Mouse (Mus musculus) midbrain, embryonic 12.5 days (tissue): Measurements from ENCODE around the gene Baz2b. TPM values are rescaled to one million over a fixed set of nuclear protein-coding genes. Genes with fewer than 3 reads are reported as not detected.

Source experiments
- ATAC-seq: fragments of 200-750 bp; cut with Nextera tagmentation; 2 replicates; pipeline ENCODE4 v1.8.0; 2017; ENCODE audit warnings: low read depth, moderate TSS enrichment, moderate library complexity; ENCODE audit not compliant: low FRiP score
- H3K27ac ChIP-seq: fragments of 300-500 bp; sonication (generic); replicated peaks from 2 replicates; pipeline ENCODE4 v1.5.1; 2016; ENCODE audit warnings: mild to moderate bottlenecking
- H3K27me3 ChIP-seq: fragments of 300-500 bp; sonication (generic); 2 replicates; pipeline ENCODE4 v1.6.1; 2016; ENCODE audit warnings: mild to moderate bottlenecking
- H3K36me3 ChIP-seq: fragments of 300-500 bp; sonication (generic); 2 replicates; pipeline ENCODE4 v1.6.1; 2016
- H3K4me1 ChIP-seq: fragments of 300-500 bp; sonication (generic); 2 replicates; pipeline ENCODE4 v1.6.1; 2016
- H3K4me2 ChIP-seq: fragments of 300-500 bp; sonication (generic); replicated peaks from 2 replicates; pipeline ENCODE4 v1.6.1; 2016; ENCODE audit warnings: mild to moderate bottlenecking, moderate library complexity
- H3K4me3 ChIP-seq: fragments of 300-500 bp; sonication (generic); 2 replicates; pipeline ENCODE4 v1.5.1; 2016; ENCODE audit warnings: mild to moderate bottlenecking
- H3K9ac ChIP-seq: fragments of 300-500 bp; sonication (generic); replicated peaks from 2 replicates; pipeline ENCODE4 v1.6.1; 2016; ENCODE audit warnings: mild to moderate bottlenecking, moderate library complexity
- H3K9me3 ChIP-seq: fragments of 300-500 bp; sonication (generic); 2 replicates; pipeline ENCODE4 v1.6.1; 2016; ENCODE audit warnings: mild to moderate bottlenecking
- whole genome bisulfite sequencing: fragments of 180-500 bp; shearing (Covaris S2); methylation state at CpG from one replicate; pipeline ENCODE4 v1.1.7; 2016; 5-methylcytosine and 5-hydroxymethylcytosine counted together
- polyA plus RNA-seq: library from polyadenylated mRNA; unstranded; fragments of >200 nt; fragmentation: Nextera tagmentation; extraction: Ambion mirVana; gene quantifications from 2 replicates; pipeline ENCODE4 v1.2.1, GENCODE M21; 2016

Gene Baz2b
- polyA plus RNA-seq, 1 experiment from 2014 or later, result 86.9 TPM

DNA sequence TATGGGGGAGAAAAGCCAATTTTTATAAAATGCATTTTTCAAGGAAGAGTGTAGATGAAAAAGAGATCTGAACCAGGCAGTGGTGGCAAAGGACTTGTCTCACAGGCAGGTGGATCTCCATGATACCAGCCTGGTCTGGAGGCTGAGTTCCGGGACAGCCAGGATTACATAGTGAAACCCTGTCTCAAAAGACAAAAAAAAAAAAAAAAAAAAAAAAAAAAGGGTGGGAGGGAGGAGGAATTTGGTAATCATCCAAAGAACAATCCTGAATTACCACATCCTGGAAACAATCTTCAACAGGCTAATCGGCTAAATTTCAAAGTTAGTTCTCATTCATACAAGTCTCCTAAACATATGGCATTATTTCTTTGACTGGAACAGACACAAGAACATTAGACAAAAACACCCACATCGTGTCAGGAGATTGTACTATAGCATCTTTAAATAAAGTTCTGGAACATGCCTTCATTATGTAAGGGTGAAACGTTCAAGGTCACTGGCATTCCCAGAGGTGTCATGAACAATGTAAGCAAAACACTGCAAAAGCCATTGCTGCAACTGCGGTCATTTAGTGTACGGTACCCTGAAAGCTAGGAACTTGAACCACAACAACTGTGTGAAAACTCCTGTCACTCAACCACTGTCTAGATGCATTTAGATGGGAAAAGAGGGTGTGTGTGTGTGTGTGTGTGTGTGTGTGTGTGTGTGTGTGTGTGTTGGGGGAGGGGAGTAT, 230.0 kb downstream of the Baz2b start:
- WGBS, result 76% methylated on average over 6 of the region's 6 CpGs
- Histone ChIP-seq H3K4me1 (no peaks in the 10 kb centered on the region), H3K27me3 (no peaks in the 10 kb centered on the region), H3K9me3 (no peaks in the 10 kb centered on the region), H3K4me2 (no peak overlapping the region), H3K9ac (no peak overlapping the region), H3K4me3 (no peak overlapping the region), H3K36me3 (peaks cover 36% of the 10 kb centered on the region), H3K27ac (no peak overlapping the region)
- no peak for ATAC-seq

DNA sequence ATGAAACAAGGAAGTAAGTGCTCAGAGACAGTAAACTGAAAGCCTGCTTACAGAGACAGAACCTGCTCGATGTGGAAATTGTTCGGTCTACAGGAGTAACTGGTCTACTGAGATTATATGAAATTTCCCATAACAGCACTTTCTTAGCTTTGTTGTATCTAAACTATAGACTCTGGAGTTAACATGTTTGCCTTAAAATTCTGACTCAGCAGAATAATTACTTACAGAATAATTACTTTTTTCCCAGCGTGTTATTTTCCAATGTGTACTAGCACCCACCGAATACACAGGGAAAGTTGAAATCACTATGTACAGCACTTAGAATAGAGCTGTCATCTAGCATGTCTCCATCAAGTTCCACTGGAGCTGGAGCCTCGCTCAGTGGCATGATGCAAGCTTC, 233.0 kb downstream of the Baz2b start:
- H3K9me3 ChIP-seq, result no peaks in the 10 kb centered on the region

DNA sequence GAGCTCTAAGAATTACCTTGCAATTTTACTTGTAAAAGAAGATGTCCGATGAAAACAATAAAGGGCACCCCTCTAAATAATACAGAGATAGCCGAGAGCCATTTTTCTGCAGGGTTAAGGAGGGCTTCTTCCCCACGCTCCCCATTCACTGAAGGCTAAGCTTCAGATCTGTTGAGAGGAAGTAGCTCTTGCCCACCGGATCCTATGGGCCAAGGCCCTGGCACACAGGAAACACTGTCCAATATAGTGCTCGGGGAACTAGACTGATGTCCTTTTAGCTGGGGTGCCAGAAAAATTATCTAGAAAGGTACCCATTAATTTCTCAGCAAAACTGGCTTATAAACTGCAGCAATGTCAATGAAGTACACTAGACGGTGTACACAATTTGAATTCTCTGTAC, 233.9 kb downstream of the Baz2b start:
- no peak overlapping the region for H3K4me2 ChIP-seq
- H3K27ac ChIP-seq, result no peak overlapping the region
- peaks cover 39% of the 10 kb centered on the region for H3K36me3 ChIP-seq
- no peak for ATAC-seq
- H3K4me1 ChIP-seq, result no peaks in the 10 kb centered on the region
- no peaks in the 10 kb centered on the region for H3K27me3 ChIP-seq
- no peaks in the 10 kb centered on the region for H3K9me3 ChIP-seq
- WGBS, result 95% methylated on average over 6 of the region's 6 CpGs
- H3K9ac ChIP-seq, result no peak overlapping the region
- H3K4me3 ChIP-seq, result no peak overlapping the region

More for the DNA sequence above, 233.0 kb downstream of the Baz2b start:
- Histone ChIP-seq H3K9ac (no peak overlapping the region), H3K27me3 (no peaks in the 10 kb centered on the region), H3K4me3 (no peak overlapping the region), H3K36me3 (peaks cover 39% of the 10 kb centered on the region), H3K27ac (no peak overlapping the region), H3K4me2 (no peak overlapping the region), H3K4me1 (no peaks in the 10 kb centered on the region)
- WGBS, result 95% methylated on average over 5 of the region's 5 CpGs
- no peak for ATAC-seq

DNA sequence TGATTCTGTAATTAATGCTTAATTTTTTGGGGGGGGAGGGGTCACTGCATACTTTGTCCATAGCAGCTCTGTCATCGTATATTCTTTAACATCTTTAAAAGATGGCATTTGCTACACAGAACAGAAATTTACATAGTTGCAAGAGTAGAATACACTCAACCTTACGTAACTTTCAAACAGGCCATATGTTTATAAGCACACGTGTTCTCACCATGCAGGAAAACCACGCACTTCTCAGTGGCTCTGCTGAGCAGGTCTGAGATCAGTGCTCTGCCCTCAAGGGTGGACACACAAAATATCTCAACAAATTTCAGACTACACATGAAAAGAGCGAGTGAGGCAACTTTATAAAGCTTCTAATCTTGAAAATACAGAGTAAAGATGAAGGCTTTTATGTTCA, 235.7 kb downstream of the Baz2b start:
- Histone ChIP-seq H3K9ac (no peak overlapping the region), H3K4me3 (no peak overlapping the region), H3K27me3 (no peaks in the 10 kb centered on the region), H3K36me3 (peaks cover 42% of the 10 kb centered on the region), H3K9me3 (no peaks in the 10 kb centered on the region), H3K4me1 (no peaks in the 10 kb centered on the region), H3K4me2 (no peak overlapping the region), H3K27ac (no peak overlapping the region)
- ATAC-seq, result no peak
- 95% methylated on average over 5 of the region's 5 CpGs for WGBS

DNA sequence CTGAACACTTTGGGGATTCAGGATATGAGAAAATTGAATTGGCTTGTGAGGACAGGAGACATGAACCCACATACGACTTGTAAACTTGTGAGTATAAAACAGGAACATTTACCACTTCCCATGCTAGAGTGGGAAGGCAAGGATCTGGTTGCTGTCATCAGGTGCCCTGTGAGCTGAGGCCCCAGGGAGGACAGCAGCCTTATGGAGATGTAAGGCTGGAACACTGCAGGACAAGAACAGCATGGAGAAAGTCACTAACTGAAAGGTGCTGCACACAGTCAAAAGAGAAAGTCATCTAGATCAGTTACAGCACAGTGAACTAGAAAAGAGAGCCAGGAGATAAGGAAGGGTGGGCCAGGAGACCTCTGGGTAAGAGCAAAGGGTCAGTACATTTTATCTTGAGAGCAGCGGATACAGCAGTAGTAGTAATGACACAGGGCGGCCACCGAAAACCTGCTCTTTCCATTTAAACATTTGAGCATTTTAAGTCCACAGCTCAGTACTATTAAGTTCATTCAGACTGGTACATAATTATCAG, 236.5 kb downstream of the Baz2b start:
- Histone ChIP-seq H3K9me3 (no peaks in the 10 kb centered on the region), H3K4me2 (no peak overlapping the region), H3K4me1 (no peaks in the 10 kb centered on the region), H3K27ac (no peak overlapping the region), H3K9ac (no peak overlapping the region), H3K4me3 (no peak overlapping the region), H3K36me3 (peaks cover 46% of the 10 kb centered on the region), H3K27me3 (no peaks in the 10 kb centered on the region)
- WGBS, result 94% methylated on average over 4 of the region's 4 CpGs
- no peak for ATAC-seq

GRCm38 (mm10) chr2:59970511-59970910, 239.1 kb downstream of the Baz2b start:
- ATAC-seq, result no peak
- Histone ChIP-seq H3K27me3 (no peaks in the 10 kb centered on the region), H3K4me2 (no peak overlapping the region), H3K4me3 (no peak overlapping the region), H3K27ac (no peak overlapping the region), H3K36me3 (peaks cover 35% of the 10 kb centered on the region), H3K9me3 (no peaks in the 10 kb centered on the region), H3K4me1 (no peaks in the 10 kb centered on the region), H3K9ac (no peak overlapping the region)
- 84% methylated on average over 9 of the region's 9 CpGs for WGBS

DNA sequence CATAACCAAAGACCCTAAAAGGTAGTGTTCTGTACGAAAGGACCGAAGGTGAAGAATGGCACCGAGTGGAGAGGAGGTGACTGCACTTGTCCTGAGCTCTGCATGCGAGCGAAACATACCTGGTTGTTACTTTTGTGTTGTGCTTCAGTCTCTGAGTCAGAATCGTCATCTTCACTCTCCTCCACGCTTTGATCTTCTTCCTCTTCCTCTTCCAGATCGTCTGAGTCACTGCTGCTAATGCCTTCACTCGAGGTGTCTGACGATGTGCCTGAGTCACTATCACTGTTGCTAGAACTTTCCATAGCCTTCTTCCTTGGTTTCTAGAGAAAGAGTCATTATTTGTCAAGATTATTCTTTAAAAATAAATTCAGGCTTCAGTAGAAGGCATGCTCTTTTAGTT, 240.5 kb downstream of the Baz2b start:
- 94% methylated on average over 10 of the region's 10 CpGs for WGBS
- no peaks in the 10 kb centered on the region for H3K27me3 ChIP-seq
- H3K4me1 ChIP-seq, result no peaks in the 10 kb centered on the region
- no peak overlapping the region for H3K27ac ChIP-seq
- H3K36me3 ChIP-seq, result peaks cover 29% of the 10 kb centered on the region
- ATAC-seq, result no peak
- H3K4me2 ChIP-seq, result no peak overlapping the region
- no peak overlapping the region for H3K4me3 ChIP-seq
- no peaks in the 10 kb centered on the region for H3K9me3 ChIP-seq
- no peak overlapping the region for H3K9ac ChIP-seq

- no peaks in the 10 kb centered on the region for H3K4me1 ChIP-seq
- no peak overlapping the region for H3K9ac ChIP-seq
- H3K27me3 ChIP-seq, result no peaks in the 10 kb centered on the region
- H3K27ac ChIP-seq, result no peak overlapping the region
- peaks cover 29% of the 10 kb centered on the region for H3K36me3 ChIP-seq
- 89% methylated on average over 7 of the region's 7 CpGs for WGBS
- H3K9me3 ChIP-seq, result no peaks in the 10 kb centered on the region
- no peak overlapping the region for H3K4me2 ChIP-seq
- ATAC-seq, result no peak
- H3K4me3 ChIP-seq, result no peak overlapping the region
Measured at GRCm38 (mm10) chr2:59968593-59968992, 241.0 kb downstream of the Baz2b start.

GRCm38 (mm10) chr2:59966454-59966853, 243.2 kb downstream of the Baz2b start:
- peaks cover 39% of the 10 kb centered on the region for H3K36me3 ChIP-seq
- H3K27me3 ChIP-seq, result no peaks in the 10 kb centered on the region
- no peak overlapping the region for H3K4me3 ChIP-seq
- no peaks in the 10 kb centered on the region for H3K9me3 ChIP-seq
- no peak for ATAC-seq
- no peaks in the 10 kb centered on the region for H3K4me1 ChIP-seq
- WGBS, result 91% methylated on average over 6 of the region's 6 CpGs
- no peak overlapping the region for H3K9ac ChIP-seq
- H3K4me2 ChIP-seq, result no peak overlapping the region
- no peak overlapping the region for H3K27ac ChIP-seq

DNA sequence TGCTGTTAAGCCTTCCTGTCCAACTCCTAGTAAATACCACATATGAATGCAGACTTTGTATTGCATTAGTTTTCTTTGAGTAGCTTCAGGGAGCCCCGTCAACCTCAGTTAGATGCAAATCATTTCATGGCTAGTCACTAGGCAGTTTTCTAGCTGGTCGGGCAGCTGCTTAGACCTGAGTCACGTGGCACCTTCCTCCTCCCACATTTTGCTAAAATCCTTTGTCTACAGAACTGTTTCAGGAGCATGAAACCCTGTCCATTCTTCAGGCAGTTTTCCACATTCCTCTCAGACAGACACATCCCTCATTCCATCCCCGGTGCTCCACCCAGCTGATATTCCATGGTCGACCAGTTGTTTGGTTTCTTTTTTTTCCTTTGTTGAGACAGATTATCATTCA, 246.6 kb downstream of the Baz2b start:
- no peak overlapping the region for H3K4me2 ChIP-seq
- no peaks in the 10 kb centered on the region for H3K27me3 ChIP-seq
- H3K4me1 ChIP-seq, result no peaks in the 10 kb centered on the region; the same call in 1 of the 2 replicates
- no peak overlapping the region for H3K4me3 ChIP-seq
- no peaks in the 10 kb centered on the region for H3K9me3 ChIP-seq
- peaks cover 43% of the 10 kb centered on the region for H3K36me3 ChIP-seq
- no peak overlapping the region for H3K9ac ChIP-seq
- no peak overlapping the region for H3K27ac ChIP-seq
- no peak for ATAC-seq
- whole genome bisulfite sequencing, result 62% methylated on average over 5 of the region's 5 CpGs

DNA sequence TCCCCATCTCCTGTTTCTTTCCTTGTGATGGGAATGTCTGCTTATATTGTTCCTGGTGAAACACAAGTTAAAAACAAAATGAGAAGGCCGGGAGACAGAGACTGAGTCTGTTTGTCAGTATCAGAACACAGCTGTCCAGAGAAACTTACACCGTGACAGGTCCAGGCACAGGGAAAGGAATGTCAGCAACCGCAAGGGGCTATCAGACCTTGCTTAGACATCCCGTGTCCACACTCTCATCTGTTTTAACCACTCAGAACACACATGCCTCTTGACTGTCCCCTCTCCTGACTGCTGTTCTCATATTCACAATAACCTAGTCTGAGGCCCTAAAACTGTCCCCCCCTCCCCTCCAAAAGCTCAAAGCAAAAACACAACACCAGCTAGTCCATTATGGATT, 247.1 kb downstream of the Baz2b start:
- Histone ChIP-seq H3K9me3 (no peaks in the 10 kb centered on the region), H3K4me2 (no peak overlapping the region), H3K27ac (no peak overlapping the region), H3K4me3 (no peak overlapping the region), H3K9ac (no peak overlapping the region), H3K36me3 (peaks cover 43% of the 10 kb centered on the region), H3K4me1 (no peaks in the 10 kb centered on the region; the same call in 1 of the 2 replicates), H3K27me3 (no peaks in the 10 kb centered on the region)
- no peak for ATAC-seq
- 96% methylated on average over 4 of the region's 4 CpGs for WGBS

DNA sequence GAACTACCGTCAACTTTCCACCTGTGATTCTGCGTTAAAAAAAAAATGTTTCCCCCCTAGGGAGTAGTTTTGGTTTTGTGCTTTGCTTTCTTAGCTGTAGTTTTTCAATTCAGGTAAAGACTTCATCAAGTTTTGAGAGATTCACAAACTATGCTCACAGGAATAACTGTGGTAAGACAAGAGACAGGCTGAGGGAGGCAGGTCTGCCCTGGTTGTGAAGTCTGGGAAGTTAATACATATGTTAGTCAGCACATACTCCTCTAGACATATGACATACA, 249.2 kb downstream of the Baz2b start:
- peaks cover 43% of the 10 kb centered on the region for H3K36me3 ChIP-seq
- H3K27me3 ChIP-seq, result no peaks in the 10 kb centered on the region
- H3K4me3 ChIP-seq, result no peak overlapping the region
- no peak overlapping the region for H3K9ac ChIP-seq
- no peaks in the 10 kb centered on the region; the same call in 1 of the 2 replicates for H3K4me1 ChIP-seq
- H3K9me3 ChIP-seq, result no peaks in the 10 kb centered on the region
- WGBS, result 91% methylated on average over 2 of the region's 2 CpGs
- no peak overlapping the region for H3K4me2 ChIP-seq
- no peak for ATAC-seq
- no peak overlapping the region for H3K27ac ChIP-seq
